Mouse (Mus musculus) cerebellum, adult 11 months (tissue): ENCODE measurements at regions not wholly inside any gene's neighbourhood (a gene's known extent, or its start where the extent isn't known, plus 50 kb on each side); places are given as distances from the start of the nearest gene placed in this dataset.

Experiments used
- DNase-seq: peaks from one replicate; pipeline ENCODE4 v3.0.0; 2022

DNA sequence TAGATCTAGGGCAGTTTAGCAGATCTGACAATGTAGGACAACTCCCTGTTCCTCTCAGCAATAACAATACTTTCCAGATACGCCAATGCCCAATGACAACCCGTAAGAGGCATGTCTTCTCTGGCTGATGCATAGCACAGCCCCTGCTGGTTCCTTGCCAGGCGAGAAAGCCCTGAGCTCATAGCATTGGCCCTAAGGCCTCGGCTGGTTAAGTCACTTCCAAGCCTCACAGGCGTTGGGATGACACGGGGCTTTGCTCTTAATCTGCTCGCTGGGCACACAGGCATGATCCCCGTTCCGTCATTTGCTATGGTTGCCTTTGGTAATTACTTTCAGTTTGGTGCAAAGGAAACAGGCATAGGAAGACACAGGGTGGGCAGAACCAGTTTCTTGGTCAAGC, 111.0 kb upstream of the Sulf2 start:
- no peak for DNase-seq

DNA sequence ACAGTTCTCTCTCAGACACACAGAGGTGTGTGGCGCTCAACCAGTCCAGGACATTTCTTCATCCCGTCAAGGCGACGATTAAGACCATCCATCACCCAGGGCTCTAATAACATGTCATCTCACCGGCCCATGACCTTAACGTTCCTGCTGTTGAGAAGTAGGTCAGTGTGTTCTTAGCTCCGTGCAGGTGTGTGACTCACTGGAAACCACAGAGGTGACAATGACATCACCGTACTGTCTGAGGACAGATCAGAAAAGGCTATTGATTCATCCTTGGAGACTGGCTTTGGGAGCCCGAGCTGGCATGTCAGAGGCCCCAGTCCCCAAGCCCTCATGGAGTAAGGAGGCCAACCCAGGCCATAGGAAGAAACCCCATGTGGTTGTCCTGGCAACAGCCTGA, 109.3 kb upstream of the Sulf2 start:
- DNase-seq = no peak

DNA sequence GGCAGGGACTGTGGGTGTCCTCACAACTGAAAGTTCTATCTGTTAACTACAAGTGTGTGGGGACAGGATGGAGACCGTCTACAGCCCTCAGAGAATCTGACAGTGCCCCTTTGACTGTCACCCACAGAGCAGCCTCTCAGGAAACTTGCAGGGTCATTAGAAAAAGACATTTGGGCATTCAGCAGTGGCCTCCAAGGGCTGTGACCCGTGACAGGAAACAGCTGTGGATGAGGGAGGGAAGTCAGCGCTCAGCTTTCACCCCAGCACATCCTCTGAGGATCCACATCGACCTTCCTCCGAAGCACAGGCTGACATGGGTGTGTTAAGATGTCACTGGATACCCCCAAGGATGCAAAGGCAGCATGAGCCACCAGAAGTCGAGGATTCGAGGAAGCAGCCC, 106.3 kb upstream of the Sulf2 start:
- DNase-seq = no peak

DNA sequence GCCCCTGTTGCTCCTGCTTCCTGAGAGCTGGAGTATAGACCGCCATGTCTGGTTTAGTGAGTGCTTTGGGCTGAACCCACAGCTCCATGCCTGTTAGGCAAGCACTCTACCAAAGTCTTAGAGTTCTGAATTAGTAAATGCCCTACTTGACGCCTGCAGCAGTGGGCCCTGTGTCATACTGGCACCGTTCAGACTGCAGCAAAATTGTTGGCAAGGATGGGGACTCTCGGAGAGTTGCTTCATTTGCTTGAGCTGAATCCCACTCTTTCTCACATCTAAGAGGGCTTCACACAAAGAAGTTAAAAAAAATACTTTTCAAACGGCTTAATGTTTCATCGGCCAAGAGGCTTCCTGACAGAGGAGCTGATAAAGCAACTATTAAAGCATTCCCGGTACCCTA, 105.6 kb upstream of the Sulf2 start:
- no peak for DNase-seq

DNA sequence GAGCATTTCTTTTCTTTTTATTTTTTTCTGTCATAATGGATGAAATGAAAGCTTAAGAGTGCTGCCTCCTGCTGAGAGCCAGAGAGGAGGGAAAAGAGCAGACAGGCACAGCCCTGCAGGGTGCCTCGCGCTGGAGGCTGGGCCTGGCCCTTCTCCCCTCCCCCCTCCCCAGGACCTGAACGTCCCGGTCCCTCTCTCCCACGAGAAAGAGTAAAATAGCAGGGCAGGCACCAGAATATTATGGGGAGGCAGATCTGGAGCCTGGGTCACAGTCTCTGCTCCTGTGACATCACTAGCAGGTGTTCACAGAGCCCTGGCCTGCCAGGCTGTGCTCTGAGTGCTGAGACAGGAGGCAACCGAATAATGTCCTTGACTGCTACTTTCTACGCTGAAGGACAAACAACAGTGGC, 103.3 kb upstream of the Sulf2 start:
- no peak for DNase-seq

DNA sequence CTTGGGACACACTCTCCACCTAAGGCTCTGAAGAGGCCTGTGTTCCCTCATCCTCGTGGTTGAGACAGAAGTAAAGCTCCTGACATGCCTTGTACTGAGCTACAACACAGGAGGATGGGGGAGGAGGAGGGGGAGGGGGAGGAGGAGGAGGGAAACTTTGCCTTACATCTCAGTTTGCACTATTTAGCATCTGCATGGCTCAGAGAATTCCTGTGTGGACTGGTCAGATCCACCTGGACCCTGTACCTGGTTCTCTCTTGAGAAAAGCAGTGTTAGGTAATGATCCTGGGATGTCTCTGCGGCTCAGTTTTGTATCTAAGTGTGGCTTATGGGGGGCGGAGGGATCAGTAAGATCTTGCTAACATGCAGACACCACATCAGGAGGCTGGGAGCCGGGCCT, 102.2 kb upstream of the Sulf2 start:
- no peak for DNase-seq

DNA sequence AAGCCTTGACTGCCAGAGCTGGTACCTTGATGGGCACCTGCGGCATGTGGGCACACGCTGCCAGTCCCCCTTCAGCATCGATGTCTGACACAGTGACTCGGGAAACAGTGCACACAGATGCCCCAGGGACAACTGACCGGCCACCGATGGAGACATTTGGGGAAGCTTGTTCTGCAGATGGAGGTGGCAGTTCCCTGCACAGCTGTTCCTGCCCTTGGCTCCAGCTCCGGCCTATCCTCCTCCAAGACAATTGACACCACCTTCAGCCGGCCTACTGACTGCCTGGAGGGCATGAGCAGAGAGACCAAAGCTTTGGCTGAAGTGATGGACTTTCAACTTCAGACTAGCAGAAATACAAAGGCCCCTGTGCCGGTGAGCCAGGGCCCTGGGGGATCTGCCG, 100.7 kb upstream of the Sulf2 start:
- no peak for DNase-seq

DNA sequence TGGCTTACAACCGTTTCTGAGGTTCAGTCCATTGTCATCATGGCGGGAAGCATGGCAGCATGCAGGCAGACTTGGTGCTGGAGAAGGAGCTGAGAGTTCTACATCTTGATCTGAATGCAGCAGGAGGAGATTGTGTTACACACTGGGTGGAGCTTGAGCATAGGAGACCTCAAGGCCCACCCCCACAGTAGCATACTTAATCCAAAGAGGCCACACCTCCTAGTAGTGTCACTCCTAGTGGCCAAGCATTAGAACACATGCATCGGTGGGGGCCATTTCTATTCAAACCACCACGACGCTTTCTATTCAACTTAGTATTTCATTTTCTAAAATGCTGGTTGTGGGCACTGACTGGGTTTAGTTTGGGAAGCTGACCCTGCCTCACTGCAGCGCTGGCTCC, 99.1 kb upstream of the Sulf2 start:
- no peak for DNase-seq

DNA sequence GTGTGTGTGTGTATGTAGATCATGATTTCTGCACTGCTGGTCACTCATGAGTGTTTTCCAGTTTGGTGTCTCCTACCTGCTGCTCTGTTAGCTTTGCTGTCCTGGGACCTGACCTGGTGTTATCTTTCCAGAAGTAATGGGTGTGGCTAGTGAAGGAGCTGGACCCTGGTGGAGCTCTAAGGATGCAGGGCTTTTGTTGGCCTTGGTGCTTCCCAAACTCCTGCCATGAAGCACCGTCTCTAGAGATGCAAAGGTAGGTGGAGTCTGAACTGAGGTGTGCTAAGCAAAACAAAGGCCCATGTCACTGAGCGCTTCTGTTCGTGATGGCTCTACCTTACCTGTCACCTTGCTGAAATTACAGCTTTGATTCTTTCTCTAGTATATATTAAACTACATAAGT, 96.6 kb upstream of the Sulf2 start:
- no peak for DNase-seq

DNA sequence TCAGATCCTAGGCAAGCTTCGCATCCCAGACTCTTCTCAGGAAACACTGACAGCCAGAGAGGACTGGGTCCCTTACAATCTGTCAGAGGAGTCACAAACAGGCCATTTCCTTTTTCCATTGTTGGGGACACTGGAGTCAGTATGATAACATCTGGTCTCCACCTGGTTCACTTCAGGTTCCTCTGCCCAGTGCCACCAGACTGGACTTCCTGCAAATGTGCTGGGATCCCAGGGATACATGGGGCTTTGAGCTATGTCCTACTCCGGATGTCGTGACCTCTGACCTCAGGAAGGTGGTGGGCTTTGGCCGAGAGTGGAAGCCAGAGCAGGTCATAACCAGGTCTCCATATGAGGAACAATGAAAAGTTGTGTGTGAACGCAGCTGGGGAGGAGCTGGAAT, 96.0 kb upstream of the Sulf2 start:
- no peak for DNase-seq

DNA sequence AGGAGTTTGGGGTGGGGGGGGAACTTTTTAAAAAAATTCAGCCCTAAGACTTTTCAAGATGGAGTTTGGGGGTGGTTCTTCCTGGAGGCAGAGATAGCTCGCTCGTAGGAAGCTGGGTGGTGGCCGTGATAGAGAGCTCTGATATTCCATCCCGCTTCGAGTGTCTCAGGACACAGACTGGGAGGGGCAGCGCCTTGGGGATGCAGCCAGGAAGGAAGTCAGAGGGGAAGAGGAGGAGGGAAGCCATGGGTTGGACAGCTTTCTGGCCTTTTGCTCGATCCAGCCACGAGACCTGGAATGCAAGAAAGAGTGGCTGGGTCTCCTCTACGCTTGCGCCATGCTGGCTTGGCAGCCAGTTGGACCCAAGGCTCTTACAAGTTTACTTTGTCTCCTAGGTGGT, 95.1 kb upstream of the Sulf2 start:
- no peak for DNase-seq

DNA sequence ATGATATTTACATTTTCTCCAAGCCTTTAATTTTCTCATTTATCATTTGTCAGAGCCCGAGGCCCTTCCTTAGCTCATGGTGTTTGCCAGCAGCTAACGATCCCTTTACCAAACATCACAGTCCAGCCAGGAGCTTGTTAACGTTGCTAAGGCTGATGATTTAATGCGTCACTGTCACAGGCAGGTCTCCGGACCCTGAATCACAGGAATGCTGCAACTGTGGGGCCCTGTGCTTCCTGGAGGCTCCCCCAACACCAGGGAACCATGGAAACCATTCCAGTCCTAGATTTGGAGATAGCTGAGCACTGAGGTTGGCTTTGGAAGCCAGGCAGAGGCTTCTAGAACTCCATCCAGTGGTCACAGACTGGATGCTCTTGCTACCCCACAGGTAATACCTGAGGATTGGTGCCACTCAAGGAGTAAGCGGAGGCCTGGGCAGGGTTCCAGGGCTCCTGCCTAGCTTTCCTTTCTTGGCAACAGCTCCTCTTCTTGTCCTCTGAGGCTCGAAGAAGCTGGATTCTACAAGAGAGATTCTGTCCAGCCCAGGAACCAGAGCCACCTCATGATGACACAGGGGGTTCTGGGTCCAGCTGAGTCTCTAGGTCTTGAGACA, 94.0 kb upstream of the Sulf2 start:
- no peak for DNase-seq

DNA sequence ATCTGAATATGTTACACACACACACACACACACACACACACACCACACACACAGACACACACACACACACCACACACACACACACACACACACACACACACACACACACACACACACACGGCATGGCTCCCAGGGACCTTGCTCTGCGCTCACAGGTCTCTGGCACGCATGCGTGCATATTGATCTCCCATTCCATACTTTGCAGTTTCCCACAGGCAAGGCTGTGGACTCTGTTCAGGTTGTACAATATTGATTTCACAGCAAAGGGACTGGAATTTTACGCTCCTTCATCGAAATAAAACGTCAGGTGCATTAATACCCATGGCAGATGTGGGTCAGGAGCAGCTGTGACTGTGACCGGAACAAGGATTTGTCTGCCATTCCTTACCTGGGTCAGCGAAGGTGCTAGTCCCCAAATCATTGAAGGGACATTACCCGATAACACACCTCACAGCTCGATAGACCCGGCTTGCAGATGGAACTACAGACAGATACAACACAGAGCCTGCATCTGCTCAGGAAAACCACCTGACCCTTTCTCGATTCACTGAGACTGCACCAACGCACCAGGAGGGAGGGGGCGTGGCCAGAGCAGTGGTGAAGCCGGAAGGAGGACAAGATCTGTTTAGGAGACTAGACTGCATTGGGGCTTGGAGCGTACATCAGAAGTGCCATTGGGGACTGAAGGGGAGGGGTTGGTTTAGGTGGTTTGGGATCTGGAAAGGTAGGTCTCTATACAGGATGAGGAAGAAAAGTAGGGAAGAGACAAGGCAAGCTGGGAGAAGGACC, 91.1 kb upstream of the Sulf2 start:
- no peak for DNase-seq

DNA sequence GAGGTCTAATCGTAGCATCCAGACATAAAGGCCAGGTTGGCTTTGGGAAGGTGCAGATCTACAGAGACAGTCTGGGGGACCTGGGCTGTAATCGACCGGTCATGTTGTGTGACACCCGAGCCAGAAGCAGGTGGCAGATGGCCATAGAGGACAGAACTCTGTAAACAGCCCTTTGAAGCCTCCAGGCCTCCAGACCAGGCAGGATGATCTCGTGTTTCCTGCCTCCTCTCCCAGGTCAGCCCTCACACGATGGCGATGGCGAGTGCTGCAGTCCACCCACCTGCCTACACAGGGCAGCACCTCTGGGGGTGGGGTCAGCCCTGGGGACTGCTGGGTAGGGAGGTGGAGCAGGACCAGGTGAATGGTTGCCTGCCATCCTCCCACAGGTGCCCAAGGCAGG, 89.8 kb upstream of the Sulf2 start:
- DNase-seq = no peak

DNA sequence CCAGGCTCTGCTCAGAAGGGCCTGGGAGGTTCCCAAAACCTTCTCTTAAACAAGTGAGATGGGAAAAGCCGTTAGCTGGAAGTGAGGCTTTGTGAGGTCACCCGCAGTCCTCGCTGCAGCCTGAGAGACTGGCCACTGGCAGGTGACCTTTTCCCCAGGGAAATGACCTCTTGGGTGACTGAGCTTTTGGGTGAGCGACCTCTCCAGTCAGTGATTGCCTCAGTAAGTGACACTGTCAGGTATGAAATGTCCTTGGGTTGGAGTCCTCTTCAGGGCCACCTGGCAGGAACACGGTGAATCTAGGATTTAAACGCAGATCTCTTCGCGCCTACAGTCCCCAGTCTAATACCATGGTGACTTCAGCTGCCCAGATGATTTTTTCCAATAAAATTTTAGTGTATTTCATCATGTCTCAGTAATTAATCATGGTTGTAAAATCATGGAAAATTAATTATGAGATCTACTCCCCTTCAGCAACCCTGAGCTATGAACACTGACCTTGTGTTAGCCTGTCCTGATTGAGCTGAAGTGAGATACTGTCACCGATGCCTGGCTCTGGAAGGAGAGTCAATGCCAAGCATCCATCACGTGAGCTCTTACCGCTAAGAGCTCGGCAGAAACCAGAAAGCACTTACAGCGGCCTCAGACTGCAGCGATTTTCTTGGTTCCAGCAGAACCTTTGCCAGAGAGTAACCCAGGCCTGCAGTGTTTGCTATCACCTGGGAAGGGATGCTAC, 87.5 kb upstream of the Sulf2 start:
- no peak for DNase-seq

DNA sequence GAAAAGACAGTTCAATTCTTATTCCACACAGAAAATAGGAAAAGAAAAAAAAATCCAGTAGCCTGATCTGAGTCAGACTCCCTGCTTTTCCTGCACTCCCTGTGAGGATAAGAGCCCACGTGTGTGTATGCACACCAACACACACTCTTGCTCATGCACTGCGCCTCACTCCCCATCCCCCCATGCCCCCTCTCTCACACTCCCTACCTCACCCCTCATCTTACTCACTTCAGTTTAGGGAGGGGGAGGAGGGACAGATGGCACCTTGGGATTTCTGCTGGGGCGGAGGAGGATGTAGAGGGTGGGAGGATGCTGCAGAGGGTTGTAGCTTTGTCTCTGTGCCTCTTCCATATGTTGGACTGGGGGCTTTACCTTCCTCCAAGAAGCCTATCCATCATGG, 85.8 kb upstream of the Sulf2 start:
- DNase-seq = no peak

DNA sequence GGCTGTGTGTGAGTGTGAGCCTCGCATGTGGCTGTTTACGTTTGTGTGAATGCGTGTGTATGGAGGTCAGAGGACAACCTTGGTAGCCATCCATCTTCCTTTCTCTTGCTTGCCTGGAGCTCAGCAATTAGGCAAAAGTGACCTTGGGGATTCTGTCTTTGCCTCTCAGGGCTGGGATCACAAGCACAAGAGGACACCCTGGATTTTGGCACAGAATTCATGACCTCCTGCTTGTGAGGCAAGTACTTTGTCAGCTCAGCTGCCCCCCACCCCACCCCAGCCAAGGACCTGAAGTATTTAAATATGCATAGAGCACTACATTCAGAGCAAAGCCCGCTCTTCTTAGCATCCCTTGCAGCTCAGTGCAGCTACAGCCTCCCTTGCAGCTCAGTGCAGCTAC, 84.6 kb upstream of the Sulf2 start:
- no peak for DNase-seq

DNA sequence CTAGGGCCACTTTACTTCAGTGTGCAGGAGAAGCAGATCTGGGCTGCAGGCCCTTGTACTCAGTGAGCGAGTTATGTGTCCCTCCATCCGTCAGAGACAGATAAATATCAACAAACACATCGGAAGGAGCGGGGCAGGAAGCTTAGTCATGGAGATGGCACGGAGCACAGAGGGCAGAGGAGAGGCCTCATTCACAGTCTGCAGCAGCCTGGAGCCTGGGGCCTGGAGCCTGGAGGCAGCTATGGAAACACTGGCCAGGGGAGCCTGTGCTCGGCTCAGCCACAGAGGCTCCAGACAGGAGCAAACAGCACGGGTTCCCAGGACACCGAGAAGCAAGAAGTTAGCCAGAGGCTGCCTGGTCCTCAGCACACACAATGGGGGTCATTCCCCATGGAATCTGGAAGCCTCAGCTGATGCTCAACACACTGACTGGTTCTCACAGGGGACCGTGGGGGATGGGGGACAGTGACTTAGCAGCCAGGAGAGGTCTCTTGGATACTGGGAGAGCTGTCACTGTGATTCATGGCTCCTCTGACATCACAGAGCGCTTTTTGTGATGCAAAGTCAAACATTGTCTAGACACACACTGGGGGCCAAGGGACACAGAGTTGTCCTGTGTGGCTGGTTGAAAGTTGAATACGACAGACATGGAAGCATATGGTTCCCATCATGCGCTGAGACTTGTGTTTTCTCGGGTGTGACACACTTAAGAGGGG, 82.2 kb upstream of the Sulf2 start:
- DNase-seq = no peak

DNA sequence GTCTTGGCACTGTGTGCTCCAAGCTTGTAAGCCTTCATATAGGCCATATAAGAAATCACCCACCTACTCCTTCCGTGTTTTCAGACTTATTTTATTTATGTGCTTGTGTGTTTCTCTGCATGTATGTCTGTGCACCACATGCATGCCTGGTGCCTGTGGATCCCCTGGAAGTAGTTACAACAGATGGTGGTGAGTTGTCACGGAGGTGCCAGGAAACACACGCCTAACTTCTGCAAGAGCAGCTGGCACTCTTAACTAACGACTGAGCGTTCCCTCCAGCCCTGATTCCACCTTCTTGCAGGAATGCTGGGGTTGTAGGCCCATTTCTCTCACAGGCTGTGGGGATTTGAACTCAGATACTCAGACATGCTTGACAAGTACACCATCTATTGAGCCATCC, 80.6 kb upstream of the Sulf2 start:
- DNase-seq = no peak

DNA sequence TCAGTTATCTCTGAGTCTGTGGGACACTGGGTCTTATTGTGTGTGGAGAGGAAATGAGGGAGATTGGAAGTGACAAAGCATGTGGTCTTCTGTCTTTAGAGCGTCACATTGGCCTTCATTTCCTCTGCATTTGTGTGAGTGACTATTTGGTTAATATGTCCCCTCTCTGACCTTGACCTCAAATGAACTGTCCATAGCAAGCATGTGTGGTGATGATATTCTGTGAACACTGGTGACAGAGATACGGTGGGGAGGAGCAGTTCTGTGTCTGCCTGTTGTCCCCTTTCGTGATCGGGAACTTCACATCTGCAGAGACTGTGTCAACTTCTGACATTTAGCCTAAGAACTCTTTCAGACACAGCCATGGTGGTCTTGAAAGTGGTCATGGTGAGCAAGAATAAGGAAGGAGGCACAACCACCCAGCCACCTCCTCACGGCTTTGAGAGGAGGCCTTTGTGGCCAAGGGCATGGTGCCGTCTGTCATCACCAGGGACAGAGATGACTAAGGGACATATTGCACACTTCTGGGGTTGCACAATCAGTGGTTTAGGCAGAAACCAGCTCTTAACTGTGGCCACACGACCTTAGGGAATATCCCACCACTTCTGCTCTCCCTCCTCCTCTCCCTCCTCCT, 79.2 kb upstream of the Sulf2 start:
- no peak for DNase-seq

DNA sequence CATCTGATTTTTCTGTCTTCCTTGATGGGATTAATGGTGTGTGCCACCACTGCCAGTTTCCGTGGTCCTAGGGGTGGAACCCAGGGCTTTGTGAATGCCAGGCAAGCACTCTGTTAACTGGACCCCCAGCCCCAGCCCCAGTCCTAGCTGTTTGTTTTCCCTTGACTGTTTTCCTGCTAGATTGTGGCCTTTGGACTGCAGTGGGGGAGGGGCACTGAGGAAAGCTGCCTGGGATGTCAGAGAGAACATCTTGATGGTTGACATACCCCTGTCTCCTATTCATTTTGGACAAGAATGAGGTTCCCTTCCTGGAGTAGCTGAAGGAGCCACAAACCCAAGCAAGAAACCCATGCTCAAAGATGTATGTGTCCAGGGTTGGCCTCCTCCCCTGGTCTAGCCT, 77.8 kb upstream of the Sulf2 start:
- no peak for DNase-seq

DNA sequence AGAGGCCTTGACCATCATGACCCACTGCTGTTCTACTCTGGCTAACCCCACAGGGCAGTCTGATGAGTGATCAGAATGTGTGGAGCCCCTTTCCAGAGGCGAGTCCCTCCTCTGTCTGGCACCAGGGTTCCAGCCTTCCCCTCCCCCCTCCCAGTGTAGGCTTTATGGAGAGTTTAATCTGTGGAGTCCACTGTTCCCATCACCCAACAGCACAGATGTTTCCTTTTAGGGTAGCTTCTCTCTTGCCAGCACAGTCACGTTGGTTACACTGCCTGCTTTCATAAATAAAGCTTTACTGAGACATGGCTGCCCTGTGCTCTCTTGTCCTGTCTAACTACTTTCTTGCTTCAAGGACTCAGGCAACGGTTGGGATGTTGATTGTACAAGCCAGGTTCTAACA, 76.9 kb upstream of the Sulf2 start:
- DNase-seq = no peak

DNA sequence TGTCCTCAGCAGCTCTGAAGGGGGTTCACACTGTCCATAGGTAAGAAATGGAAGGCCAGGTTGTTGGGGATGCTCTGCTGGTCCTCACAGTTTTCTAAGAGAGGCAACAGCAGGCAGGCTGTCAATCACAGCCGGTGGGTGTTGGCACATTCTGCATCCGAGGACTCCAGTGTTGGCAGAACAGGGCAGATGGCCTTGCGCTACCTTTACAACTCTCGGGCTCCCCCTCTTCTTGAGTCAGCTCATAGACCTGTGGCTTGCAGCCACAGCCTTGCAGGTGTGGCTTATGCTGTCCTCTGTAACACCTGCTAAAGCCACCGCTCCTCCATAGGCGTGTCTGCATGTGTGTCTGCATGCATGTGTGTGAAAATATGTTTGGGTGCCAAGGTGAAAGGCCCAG, 75.2 kb upstream of the Sulf2 start:
- no peak for DNase-seq
